Mouse (Mus musculus) adrenal gland, adult 2 months (tissue): Measurements from ENCODE around the gene Asl. TPM values are rescaled to one million over a fixed set of nuclear protein-coding genes. Genes with fewer than 3 reads are reported as not detected.

Experiments used
- DNase-seq: peaks from one replicate; pipeline ENCODE4 v3.0.0; 2021
- polyA plus RNA-seq: library from polyadenylated mRNA; depleted of rRNA; stranded (reverse); fragments of >200 nt; gene quantifications from 2 replicates; pipeline ENCODE4 v1.2.3, GENCODE M21; 2012
- total RNA-seq, 2 experiments: library from RNA; stranded (reverse); gene quantifications; 2 replicates each; pipeline ENCODE4 v1.2.3; 2021

Gene Asl
- total and polyA plus RNA-seq, 3 experiments = 92.5 to 115 (median 106) TPM

GRCm38 (mm10) chr5:130007344-130007743, 21.7 kb downstream of the Asl start:
- no peak for DNase-seq

GRCm38 (mm10) chr5:130003229-130003628, 25.8 kb downstream of the Asl start:
- no peak for DNase-seq

GRCm38 (mm10) chr5:130002301-130003146, 26.5 kb downstream of the Asl start, which contains the start of gene Gusb:
Gusb (minus strand) TSS chr5:130003049.
- DNase-seq = peak; percentile 93

GRCm38 (mm10) chr5:130001356-130001987, 27.6 kb downstream of the Asl start:
- no peak for DNase-seq

GRCm38 (mm10) chr5:130000735-130001134, 28.3 kb downstream of the Asl start:
- DNase-seq = no peak

DNA sequence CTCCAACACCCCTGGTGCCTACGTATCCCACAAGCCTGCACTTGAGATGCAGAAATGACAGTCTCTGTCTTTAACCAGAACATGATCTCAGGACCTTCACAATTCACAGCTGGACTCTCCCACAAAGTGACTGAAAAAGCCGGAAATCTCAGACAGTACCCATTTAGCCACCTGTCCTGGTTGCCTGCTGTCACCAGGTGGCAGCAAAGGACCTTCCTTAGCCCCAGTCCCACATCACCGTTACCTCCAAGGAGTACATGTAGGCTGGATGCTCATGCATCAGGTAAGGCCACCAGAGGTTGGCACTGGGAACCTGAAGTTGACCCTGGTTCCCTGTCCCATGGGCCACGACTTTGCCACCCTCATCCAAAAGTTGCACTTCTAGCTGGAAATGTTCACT, 29.9 kb downstream of the Asl start:
- peak; percentile 59 for DNase-seq

- no peak for DNase-seq
Measured at GRCm38 (mm10) chr5:129997700-129998099, 31.3 kb downstream of the Asl start.

DNA sequence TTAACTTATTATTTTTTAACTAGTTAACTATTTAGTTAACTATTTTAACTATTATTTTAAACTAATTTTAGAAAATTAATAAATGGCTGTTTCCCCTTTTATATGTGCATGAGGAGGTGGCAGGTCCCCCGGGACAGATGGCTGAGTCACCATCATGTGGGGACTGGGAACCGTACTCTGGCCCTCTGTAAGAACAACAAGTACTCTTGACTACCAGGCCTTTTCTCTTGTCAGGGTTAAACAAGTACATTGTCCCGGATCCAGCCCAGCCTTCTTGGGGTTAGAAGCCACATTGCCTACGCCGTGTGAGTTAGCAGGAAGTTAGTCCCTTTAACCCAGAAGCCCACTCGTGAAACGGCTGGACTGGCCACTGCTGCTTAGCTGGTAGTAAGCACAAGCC, 34.1 kb downstream of the Asl start:
- DNase-seq = no peak

GRCm38 (mm10) chr5:129993374-129993773, 35.7 kb downstream of the Asl start:
- no peak for DNase-seq

- DNase-seq = no peak
Measured at GRCm38 (mm10) chr5:129991898-129992297, 37.1 kb downstream of the Asl start.

GRCm38 (mm10) chr5:129989376-129989775, 39.7 kb downstream of the Asl start:
- DNase-seq = peak; percentile 55

DNA sequence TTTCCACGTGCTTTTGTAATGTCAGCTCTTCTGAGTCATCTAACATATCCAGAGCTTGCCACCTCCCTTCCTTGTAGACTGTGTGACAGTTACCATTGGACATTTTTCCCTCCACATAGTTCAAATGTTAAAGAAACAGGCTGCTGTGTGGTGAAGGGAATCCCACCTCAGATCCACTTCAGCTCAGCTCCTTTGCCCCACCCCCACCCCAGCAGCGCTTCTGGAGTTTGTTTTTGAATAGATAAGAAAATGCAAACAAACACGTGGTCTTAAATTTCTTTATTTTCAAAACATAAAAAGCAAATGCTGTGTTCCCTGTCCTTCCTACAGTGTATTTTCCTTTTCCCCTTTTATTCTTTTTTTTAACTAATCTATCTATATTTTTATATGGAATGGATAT, 48.8 kb downstream of the Asl start:
- no peak for DNase-seq

DNA sequence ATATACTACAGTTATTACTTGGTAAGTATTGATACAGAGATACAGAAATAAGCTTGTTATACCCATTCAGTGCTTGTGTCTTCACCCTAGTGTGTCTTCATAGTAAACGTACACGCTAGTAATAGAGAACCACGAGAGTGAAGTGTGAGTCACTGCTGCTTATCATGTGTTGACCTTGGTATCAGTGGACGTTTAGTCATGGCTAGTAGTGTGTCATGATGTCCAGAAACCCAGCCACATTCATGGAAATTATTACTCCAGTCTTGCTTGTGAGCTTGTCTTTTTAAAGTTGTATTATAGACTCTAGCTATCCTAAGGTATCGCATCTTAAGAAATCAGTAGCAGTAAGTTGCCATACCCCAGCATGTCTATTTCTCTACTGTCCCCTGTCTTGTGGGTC, 50.4 kb downstream of the Asl start:
- DNase-seq = peak; percentile 60

DNA sequence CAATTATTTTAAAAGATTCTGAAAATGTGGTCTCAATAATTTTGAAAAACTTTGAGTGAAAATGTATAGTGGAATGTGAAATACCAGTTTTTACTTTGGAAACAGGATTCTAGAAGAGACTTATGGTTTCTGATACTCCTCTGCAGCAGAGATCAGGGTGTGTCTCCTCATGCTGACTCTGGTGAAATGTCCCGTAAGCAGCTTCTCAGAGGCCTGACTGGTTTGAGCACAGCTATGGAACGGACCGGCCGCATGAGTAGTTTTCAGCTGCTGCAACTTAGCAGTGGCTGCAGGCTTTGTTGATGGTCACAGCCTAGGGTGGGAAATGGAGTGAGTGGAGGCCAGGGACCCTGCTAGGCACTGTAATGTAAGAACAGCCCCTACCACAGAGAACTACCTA, 51.3 kb downstream of the Asl start:
- DNase-seq = no peak

DNA sequence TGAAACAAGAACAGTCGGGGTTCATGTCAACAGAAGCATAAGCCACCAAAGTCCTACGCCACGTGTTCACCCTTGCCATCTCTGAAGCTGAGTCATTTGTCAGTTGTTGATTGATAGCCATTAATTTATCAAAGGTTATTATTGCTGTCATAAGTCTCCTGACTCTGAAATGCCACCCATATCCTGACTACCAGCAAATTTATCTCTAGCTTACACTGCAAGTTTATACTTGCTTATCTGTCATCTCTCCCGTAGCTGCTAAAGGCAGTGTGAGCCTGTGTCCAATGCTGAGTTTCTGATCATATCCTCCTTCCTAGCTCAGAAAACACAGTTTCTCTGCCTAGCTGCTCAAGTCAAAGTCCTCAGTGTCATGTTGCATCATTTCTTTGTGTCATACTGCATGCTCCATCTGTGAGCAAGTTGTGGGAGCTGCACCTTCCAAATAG, 54.2 kb downstream of the Asl start:
- DNase-seq = peak; percentile 23

- no peak for DNase-seq
Measured at GRCm38 (mm10) chr5:129974354-129974753, 54.7 kb downstream of the Asl start.

DNA sequence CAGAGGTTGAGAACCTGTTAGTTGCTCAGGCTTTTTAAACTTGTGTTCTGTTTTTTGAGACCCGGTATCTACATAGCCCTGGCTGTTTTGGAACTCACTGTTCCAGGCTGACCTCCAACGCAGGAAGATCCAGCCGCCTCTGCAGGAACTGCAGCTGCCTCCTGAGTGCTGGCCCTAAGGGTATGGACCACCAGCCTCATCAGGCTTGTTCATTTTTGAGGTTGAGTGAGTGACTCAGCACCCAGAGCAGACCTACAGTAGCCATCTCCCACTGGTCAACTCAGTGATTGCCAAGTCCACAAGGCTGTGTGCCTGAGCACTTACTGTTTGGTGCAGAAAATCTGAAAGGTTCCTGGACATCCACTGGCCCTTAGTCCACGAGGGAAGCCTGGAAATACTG, 57.6 kb downstream of the Asl start:
- DNase-seq = peak; percentile 10

DNA sequence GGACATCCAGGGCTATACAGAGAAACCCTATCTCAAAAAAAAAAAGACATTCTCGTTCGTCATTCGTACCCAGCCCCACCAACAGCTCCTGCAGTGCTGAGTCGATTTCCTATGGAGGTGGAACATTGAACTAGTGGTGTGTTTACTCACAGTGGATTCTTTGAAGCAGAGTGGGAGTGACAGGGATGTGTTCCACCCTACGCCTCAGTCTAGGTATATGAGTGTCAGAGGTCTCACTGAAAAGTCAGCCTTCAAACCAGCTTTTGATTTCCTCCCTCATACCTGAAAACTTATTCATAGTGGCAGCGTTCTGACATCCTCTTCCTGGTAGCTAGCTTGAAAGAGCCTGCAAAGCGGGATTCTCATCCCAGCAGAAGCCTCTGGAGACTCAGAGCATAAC, 60.6 kb downstream of the Asl start:
- DNase-seq = no peak

DNA sequence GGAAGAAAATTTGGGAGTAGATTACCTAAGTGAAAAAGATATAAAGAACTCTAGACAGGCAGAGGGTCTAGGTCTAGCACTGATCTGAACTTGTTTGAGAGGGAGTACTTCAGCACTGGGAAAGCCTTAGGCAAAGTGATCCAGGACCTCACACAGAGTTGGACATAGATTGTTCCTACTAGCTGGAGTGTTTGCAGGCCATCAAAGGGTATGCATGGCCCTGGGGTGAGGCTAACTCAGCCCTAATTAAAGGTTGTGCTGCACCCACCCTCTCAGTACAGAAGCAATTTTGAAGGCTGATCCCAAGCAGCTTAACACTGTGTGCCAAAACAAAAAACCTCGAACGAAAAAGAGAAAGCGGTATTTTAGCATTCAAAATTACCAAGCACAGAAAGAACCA, 62.6 kb downstream of the Asl start:
- DNase-seq = no peak

DNA sequence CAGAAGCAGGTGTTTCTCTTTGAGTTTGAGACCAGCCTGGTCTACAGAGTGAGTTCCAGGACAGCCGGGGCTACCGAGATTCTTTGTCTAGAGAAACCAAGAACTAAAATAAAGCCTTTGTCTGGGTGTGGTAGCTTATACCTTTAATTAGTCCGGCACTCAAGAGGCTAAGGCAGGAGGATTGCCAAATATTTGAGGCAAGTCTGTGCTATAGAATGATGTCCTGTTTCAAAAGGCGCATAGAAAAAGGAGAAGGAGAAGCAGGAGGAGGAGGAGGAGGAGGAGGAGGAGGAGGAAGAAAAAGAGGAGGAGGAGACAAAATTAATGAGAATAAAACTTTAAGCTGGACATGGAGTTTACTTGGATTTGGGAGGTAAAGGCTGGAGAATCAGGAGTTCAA, 65.8 kb downstream of the Asl start:
- DNase-seq = no peak
